ENCODE assay signal across 17 mouse cellular contexts in the genomic region with DNA sequence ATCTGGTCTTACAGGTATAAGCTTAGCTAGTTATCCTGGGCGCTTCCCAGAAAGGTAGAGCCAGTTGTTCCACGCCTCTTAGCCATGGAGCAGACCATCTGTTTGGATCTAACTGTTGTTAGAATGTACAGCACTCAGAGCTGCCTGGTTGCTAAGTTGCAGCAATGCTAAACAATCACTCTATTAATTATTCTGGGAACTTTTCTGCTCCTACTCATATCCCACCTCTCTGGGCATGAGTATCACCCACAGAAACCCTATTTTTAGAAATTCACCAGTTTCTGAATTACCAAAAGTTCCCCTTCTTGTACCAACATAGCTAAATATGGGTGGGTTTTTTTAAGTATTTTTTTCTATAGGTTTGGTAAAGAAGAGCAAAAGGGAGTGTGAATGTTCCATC. TPM values are rescaled to one million over a fixed set of nuclear protein-coding genes. Genes with fewer than 3 reads are reported as not detected.
DNase-seq lines count a peak whose midpoint lies in the region; ATAC-seq lines count a peak whose summit lies in the region.
"Had no signal": no experiment of that assay in that cellular context is flagged by ENCODE, and none has a peak within 500 bp of the region (broad histone marks: within the 10 kb centered on the region; RNA-seq: fewer than 3 reads in every experiment).

No protein-coding gene starts in this region.

- ATAC-seq in granulocyte monocyte progenitor cell, adult 5-6 weeks (replicated peaks; ENCODE audit: poor library complexity, severe bottlenecking), result peak; percentile 37; the same call in 1 of the 2 replicates
- ATAC-seq: forebrain, postnatal 0 days; liver, embryonic 12.5 days had no signal

- intact Hi-C loops in left cerebral cortex, postnatal 10 days (cut with DNase I), result no loop called here

- peak; percentile 20 to 40 for DNase-seq in left cerebral cortex, adult 9 months (ENCODE audit: low spot score in 2 of 2)
- DNase-seq in left cerebral cortex, postnatal 10 days (ENCODE audit: extremely low spot score in 1 of 2, low spot score in 2 of 2), result no peak
- DNase-seq in right cerebral cortex, adult 2 months (ENCODE audit: low spot score in 2 of 2), result peak; percentile 36 to 49
- DNase-seq in right cerebral cortex, postnatal 10 days (ENCODE audit: low spot score in 2 of 2), result no peak
- peak; percentile 17 to 24 for DNase-seq in right cerebral cortex, postnatal 36 days (ENCODE audit: low spot score in 2 of 2)
- DNase-seq in spleen, postnatal 36 days (ENCODE audit: low spot score in 2 of 2), result no peak
- no peak for DNase-seq in testis, postnatal 10 days (ENCODE audit: low spot score)
- DNase-seq: adrenal gland, postnatal 14 days; cerebellum, adult 9-11 months; forebrain, postnatal 0 days; kidney, adult 8-10 months; kidney, postnatal 14 days; lung, adult 18-20 months; lung, postnatal 14 days; thymus, postnatal 14 days had no signal

RNA-seq across cellular contexts. Expression of a gene that starts 43.4 kb away (rescaled TPM):
- 10 to 100 TPM; 87.6 to 89.7 TPM for total RNA-seq in left cerebral cortex, postnatal 10 days (2021)
- total RNA-seq in granulocyte monocyte progenitor cell, adult 5-6 weeks (2014; fragmentation: Nextera tagmentation), result 14.5 and 15.6 TPM in 2 replicates
- 10.1 and 16.9 TPM in 2 replicates for total RNA-seq in granulocyte monocyte progenitor cell, adult 5-6 weeks (2017)

Comparison
In these comparisons a context has a peak if more than half of its experiments do, and no peak if none do; other contexts are left out.
1. DNase-seq: peak in left cerebral cortex, adult 9 months (2 of 2), right cerebral cortex, adult 2 months (2 of 2) and right cerebral cortex, postnatal 36 days (2 of 2); none in left cerebral cortex, postnatal 10 days (0 of 2), right cerebral cortex, postnatal 10 days (0 of 2), spleen, postnatal 36 days (0 of 2) and testis, postnatal 10 days (single experiment).
2. RNA of a gene that starts 43.4 kb away (total RNA-seq): 87.6 to 89.7 TPM in left cerebral cortex, postnatal 10 days; 10.1 to 16.9 TPM in granulocyte monocyte progenitor cell, adult 5-6 weeks; every median in the first group is over 4 times any median in the second.